Mouse (Mus musculus) right cerebral cortex, postnatal 4 days (tissue): Measurements from ENCODE around the gene Gm12888.
"Not testable (repeated sequence)": the region's sequence is repeated elsewhere in the genome, so short reads cannot be mapped to it uniquely, and the experiment has no call there.

ENCODE experiments used
- DNase-seq: peaks from one replicate; pipeline ENCODE4 v3.0.0-alpha.2; 2022

Gm12888 gene

DNA sequence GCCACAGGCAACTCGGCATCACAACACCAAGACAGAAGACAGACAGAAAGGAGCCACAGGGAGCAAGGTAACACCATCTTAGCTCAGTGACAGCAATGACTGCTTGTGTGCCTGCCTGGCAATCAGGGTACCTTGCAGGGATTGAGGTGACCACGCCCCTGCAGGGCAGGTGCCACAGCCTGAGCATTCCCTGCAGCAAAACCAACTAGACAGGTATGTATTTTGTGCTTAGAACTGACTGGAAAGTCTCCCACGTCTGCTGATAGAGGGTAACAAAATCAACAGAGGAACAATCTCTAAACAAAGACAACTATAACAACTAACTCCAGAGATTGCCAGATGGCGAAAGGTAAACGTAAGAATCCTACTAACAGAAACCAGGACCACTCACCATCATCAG lies at the start of gene Gm12888:
Gene Gm12888 (minus strand): TSS at position 101 of the 400 bp plus-strand sequence.
- not testable (repeated sequence) for DNase-seq
